Mouse (Mus musculus) stomach, embryonic 14.5 days (tissue): Measurements from ENCODE around the gene Preb. TPM values are rescaled to one million over a fixed set of nuclear protein-coding genes. Genes with fewer than 3 reads are reported as not detected.

Experiments
- ATAC-seq: fragments of 200-750 bp; cut with Nextera tagmentation; 2 replicates; pipeline ENCODE4 v1.8.0; 2017; ENCODE audit warnings: low read depth, moderate TSS enrichment; ENCODE audit not compliant: insufficient number of reproducible peaks, insufficient read depth, low FRiP score
- H3K27ac ChIP-seq: fragments of 300-500 bp; sonication (generic); 2 replicates; pipeline ENCODE4 v1.5.1; 2014; ENCODE audit warnings: mild to moderate bottlenecking, low read length, moderate library complexity, mixed read lengths
- H3K27me3 ChIP-seq: fragments of 300-500 bp; sonication (generic); 2 replicates; pipeline ENCODE4 v1.6.1; 2014; ENCODE audit warnings: low read length, control low read depth, mixed read lengths; ENCODE audit not compliant: control insufficient read depth, insufficient read depth
- H3K36me3 ChIP-seq: fragments of 300-500 bp; sonication (generic); 2 replicates; pipeline ENCODE4 v1.6.1; 2014; ENCODE audit warnings: mild to moderate bottlenecking, control low read depth, low read length, moderate library complexity, mixed read lengths; ENCODE audit not compliant: control insufficient read depth, insufficient read depth
- H3K4me1 ChIP-seq: fragments of 300-500 bp; sonication (generic); 2 replicates; pipeline ENCODE4 v1.6.1; 2014; ENCODE audit warnings: low read length, control low read depth, mixed read lengths; ENCODE audit not compliant: control insufficient read depth, insufficient read depth
- H3K4me2 ChIP-seq: fragments of 300-500 bp; sonication (generic); replicated peaks from 2 replicates; pipeline ENCODE4 v1.6.1; 2014; ENCODE audit warnings: low read depth, low read length, control low read depth
- H3K4me3 ChIP-seq: fragments of 300-500 bp; sonication (generic); 2 replicates; pipeline ENCODE4 v1.5.1; 2014; ENCODE audit warnings: low read depth, low read length, control low read depth
- H3K9ac ChIP-seq: fragments of 300-500 bp; sonication (generic); replicated peaks from 2 replicates; pipeline ENCODE4 v1.6.1; 2014; ENCODE audit warnings: low read depth, mild to moderate bottlenecking, control low read depth, low read length, moderate library complexity, mixed read lengths
- H3K9me3 ChIP-seq: fragments of 300-500 bp; sonication (generic); 2 replicates; pipeline ENCODE4 v1.6.1; 2016; ENCODE audit warnings: low read depth, low read length, control low read depth; ENCODE audit not compliant: control insufficient read depth
- WGBS: fragments of 180-500 bp; shearing (Covaris S2); extraction: QIAGEN DNeasy Blood & Tissue Kit; methylation state at CpG from one replicate; pipeline ENCODE4 v1.1.7; 2014; 5-methylcytosine and 5-hydroxymethylcytosine counted together
- polyA plus RNA-seq: library from polyadenylated mRNA; unstranded; fragments of >200 nt; fragmentation: Nextera tagmentation; extraction: Ambion mirVana; gene quantifications from 2 replicates; pipeline ENCODE4 v1.2.1, GENCODE M21; 2014

The Preb gene
- polyA plus RNA-seq, 1 experiment from 2014 or later, result 102 TPM

DNA sequence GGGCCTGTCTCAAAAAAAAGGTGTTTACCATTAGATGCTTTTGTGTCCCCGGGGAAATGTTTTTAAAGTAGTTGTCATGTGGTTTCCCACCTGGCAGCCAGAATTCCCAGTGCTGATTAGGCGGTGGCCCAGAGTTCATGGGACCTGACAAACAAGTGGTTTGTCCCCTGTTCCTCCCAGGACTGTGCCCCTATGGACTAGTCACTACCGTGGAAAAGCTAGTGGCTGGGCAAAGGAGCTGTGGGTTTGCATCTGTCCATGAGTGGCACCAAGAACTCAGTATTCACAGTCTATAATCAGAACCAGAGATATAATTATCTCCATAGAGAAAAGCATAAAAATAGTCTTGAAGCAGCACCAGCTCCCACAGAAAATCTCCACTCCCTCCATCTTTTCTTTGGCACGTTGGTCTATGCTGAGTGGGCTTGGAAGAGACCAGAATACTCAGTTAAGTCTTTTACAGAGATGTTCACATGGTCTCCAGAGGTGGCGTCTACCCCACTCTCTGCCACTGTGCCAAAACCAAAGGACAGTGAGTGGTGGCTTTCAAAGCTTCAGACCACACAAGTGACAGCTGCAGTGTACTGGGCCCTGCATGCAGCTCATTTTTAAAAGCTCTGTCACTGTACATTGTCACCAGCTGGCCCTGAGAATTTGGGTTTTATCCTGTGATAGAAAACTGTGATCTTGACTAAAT lies 33.0 kb upstream of the Preb start:
- no peak for ATAC-seq
- H3K9me3 ChIP-seq, result no peaks in the 10 kb centered on the region
- no peaks in the 10 kb centered on the region for H3K27me3 ChIP-seq
- no peak overlapping the region for H3K4me3 ChIP-seq
- H3K27ac ChIP-seq, result no peak overlapping the region
- no peak overlapping the region for H3K4me2 ChIP-seq
- no peaks in the 10 kb centered on the region for H3K36me3 ChIP-seq
- 72% methylated on average over 5 of the region's 5 CpGs for WGBS
- H3K4me1 ChIP-seq, result no peaks in the 10 kb centered on the region
- H3K9ac ChIP-seq, result no peak overlapping the region

DNA sequence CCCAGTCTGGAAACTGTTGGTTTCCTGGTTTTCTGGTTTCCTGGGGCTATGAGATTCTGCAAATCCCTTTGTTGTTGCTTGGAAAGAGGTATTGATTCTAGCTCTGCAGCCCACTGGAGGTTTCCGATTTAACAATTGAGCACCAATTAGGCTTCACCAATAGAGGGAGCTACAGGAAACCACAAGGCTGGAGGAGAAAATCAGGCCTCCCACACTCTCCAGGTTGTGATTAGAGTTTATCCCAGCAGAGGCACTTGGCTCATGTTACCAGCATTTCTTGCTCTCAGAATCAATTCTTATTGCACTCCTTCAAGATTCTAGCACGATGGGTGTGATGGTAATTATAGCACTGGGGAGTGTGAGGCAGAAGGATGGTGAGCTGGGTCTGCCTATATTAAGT lies 22.2 kb upstream of the Preb start:
- ATAC-seq, result no peak

DNA sequence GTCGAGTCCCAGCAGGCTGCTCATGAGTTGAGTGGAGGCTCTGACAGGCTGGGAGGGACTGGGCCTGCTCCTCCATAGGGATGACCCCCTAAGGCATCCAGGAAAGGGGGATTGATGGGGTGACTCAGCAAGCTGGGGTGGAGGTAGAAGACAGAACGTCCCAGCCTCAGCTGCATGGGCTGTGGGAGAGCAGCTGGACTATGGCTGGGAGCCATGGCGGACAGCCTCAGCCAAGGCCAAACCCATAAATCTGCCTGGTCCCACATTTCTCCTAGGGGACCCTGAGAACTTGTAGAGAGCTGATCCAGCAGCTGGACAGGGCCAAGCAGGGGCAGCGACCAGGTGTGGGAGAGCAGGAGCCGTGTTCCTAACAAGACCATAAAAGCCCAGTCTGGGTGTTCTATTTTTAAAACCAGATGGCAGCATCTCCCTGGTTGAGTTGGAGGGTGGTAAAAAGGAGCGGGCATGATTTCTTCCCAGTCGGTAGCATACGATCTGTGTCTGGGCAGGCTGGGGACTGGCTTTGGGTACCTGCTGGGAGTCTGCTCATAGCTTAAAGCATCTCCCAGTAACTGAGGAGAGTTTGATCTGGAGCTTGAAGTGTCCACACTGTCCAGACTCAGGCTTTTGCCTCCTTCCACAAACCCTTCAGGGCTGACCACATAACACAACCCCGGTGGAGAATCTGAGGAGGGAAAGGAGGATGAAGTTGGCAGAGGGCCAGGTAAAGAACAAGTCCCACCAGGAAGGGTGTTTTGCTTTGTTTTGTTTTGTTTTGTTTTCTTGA lies 14.9 kb upstream of the Preb start:
- no peak overlapping the region for H3K4me2 ChIP-seq

More for the DNA sequence above, 22.2 kb upstream of the Preb start:
- Histone ChIP-seq H3K4me3 (no peak overlapping the region), H3K4me2 (no peak overlapping the region), H3K9ac (no peak overlapping the region), H3K27me3 (no peaks in the 10 kb centered on the region), H3K4me1 (no peaks in the 10 kb centered on the region), H3K27ac (no peak overlapping the region), H3K9me3 (no peaks in the 10 kb centered on the region), H3K36me3 (no peaks in the 10 kb centered on the region)
- WGBS, result 11% methylated on average over 2 of the region's 2 CpGs

GRCm38 (mm10) chr5:30969440-30969839 lies 9.3 kb upstream of the Preb start:
- H3K9ac ChIP-seq, result no peak overlapping the region
- 64% methylated on average over 2 of the region's 2 CpGs for WGBS
- H3K4me1 ChIP-seq, result no peaks in the 10 kb centered on the region; the same call in 1 of the 2 replicates
- H3K27ac ChIP-seq, result no peak overlapping the region
- no peak for ATAC-seq
- no peak overlapping the region for H3K4me3 ChIP-seq
- H3K36me3 ChIP-seq, result no peaks in the 10 kb centered on the region
- no peaks in the 10 kb centered on the region for H3K9me3 ChIP-seq
- no peak overlapping the region for H3K4me2 ChIP-seq
- no peaks in the 10 kb centered on the region for H3K27me3 ChIP-seq

More for the DNA sequence above, 14.9 kb upstream of the Preb start:
- H3K9me3 ChIP-seq, result no peaks in the 10 kb centered on the region
- H3K4me1 ChIP-seq, result no peaks in the 10 kb centered on the region; the same call in 1 of the 2 replicates
- ATAC-seq, result peak; percentile 23; the same call in 1 of the 2 replicates
- no peaks in the 10 kb centered on the region for H3K27me3 ChIP-seq
- H3K27ac ChIP-seq, result no peak overlapping the region; the same call in 1 of the 2 replicates
- no peak overlapping the region for H3K4me3 ChIP-seq
- no peak overlapping the region for H3K9ac ChIP-seq
- WGBS, result 55% methylated on average over 9 of the region's 9 CpGs
- no peaks in the 10 kb centered on the region for H3K36me3 ChIP-seq

DNA sequence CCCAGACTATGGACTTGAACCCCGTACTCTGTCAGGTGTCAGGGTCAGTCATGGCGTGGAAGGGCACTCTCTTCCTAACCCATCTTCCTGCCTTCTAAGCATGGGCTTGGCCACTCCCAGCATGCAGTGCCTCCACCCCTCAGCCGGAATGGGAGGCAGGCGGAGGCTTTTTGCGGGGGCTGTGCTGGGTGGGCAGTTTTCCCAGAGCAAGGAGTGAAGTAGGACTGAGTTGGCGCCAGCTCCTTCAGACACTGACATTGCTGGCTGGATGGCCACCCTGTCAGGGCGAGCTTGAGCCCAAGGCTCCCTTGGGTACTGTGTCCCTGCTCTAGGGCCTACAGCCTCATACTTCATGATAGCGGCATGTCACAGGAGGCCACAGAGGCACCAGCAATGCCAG lies 8.3 kb upstream of the Preb start, which contains the start of gene Tcf23:
Gene Tcf23 (plus strand): TSS at position 247 of the 400 bp plus-strand sequence.
- H3K4me2 ChIP-seq, result no peak within 1 kb of the TSS
- no peaks in the 10 kb centered on the region for H3K27me3 ChIP-seq
- 63% methylated on average over 8 of the region's 8 CpGs for WGBS
- no peak within 1 kb of the TSS for H3K27ac ChIP-seq
- H3K4me1 ChIP-seq, result no peaks in the 10 kb centered on the region
- no peak within 1 kb of the TSS for H3K9ac ChIP-seq
- no peak within 1 kb of the TSS for H3K4me3 ChIP-seq
- H3K36me3 ChIP-seq, result no peaks in the 10 kb centered on the region
- no peaks in the 10 kb centered on the region for H3K9me3 ChIP-seq
- peak; percentile 46; the same call in 1 of the 2 replicates for ATAC-seq

DNA sequence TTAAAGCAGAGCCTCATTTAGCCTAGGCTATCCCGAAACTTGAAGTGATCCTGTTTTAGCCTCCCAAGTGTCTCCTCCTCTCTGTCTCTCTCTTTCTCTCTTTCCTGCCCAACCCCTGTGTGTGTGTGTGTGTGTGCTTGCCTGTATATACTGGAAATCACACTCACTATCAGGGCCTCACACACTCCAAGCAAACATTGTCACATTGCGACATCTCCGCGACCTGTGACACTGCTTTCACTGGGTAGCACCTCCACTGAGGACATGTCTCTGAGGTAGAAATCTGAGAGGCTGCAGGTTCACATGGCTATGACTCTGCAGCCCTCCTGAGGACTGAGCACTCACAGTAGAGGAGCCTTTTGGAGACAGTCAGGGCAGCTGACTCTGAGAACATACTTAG lies 6.0 kb upstream of the Preb start:
- Histone ChIP-seq H3K27me3 (no peaks in the 10 kb centered on the region), H3K4me1 (no peaks in the 10 kb centered on the region), H3K9ac (no peak overlapping the region), H3K4me2 (no peak overlapping the region), H3K36me3 (no peaks in the 10 kb centered on the region), H3K27ac (no peak overlapping the region), H3K4me3 (no peak overlapping the region), H3K9me3 (no peaks in the 10 kb centered on the region)
- 82% methylated on average over 4 of the region's 4 CpGs for WGBS
- no peak for ATAC-seq

DNA sequence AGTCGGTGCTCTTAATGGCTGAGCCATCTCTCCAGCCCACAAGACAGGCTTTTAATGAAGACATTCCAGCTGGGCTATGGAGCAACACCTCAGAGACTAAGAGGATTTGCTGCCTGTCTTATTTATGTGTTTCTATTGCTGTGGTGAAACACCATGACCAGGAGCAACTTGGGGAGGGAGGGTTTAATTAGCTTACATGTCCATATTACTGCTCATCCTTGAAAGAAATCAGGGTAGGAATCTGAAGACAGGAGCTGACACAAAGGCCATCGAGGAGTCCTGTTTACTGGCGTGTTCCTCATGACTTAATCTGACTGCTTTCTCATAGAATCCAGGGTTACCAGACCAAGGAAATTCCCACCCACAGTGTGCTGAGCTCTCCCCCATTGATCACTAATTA lies 3.8 kb upstream of the Preb start:
- H3K9me3 ChIP-seq, result no peaks in the 10 kb centered on the region
- H3K36me3 ChIP-seq, result no peaks in the 10 kb centered on the region
- no peaks in the 10 kb centered on the region for H3K27me3 ChIP-seq
- H3K27ac ChIP-seq, result no peak overlapping the region
- no peak for ATAC-seq
- H3K9ac ChIP-seq, result no peak overlapping the region
- peaks cover 4% of the 10 kb centered on the region; the same call in 1 of the 2 replicates for H3K4me1 ChIP-seq
- H3K4me2 ChIP-seq, result no peak overlapping the region
- no peak overlapping the region for H3K4me3 ChIP-seq
- 74% methylated on average over 3 of the region's 3 CpGs for WGBS

GRCm38 (mm10) chr5:30961545-30962505 lies 1.7 kb upstream of the Preb start:
- H3K4me3 ChIP-seq, result no peak overlapping the region
- WGBS, result 64% methylated on average over 10 of the region's 10 CpGs
- H3K4me1 ChIP-seq, result peaks cover 18% of the 10 kb centered on the region; the same call in 1 of the 2 replicates
- H3K4me2 ChIP-seq, result no peak overlapping the region
- no peaks in the 10 kb centered on the region for H3K27me3 ChIP-seq
- H3K27ac ChIP-seq, result no peak overlapping the region
- peaks cover 14% of the 10 kb centered on the region for H3K36me3 ChIP-seq
- H3K9ac ChIP-seq, result no peak overlapping the region
- H3K9me3 ChIP-seq, result no peaks in the 10 kb centered on the region
- no peak for ATAC-seq
